Mouse (Mus musculus) cerebellum, adult 8-10 months (tissue): Measurements from ENCODE around the gene Slc29a1.

ENCODE experiments used
- DNase-seq: peaks from one replicate; pipeline ENCODE4 v3.0.0; 2022

Gene Slc29a1

DNA sequence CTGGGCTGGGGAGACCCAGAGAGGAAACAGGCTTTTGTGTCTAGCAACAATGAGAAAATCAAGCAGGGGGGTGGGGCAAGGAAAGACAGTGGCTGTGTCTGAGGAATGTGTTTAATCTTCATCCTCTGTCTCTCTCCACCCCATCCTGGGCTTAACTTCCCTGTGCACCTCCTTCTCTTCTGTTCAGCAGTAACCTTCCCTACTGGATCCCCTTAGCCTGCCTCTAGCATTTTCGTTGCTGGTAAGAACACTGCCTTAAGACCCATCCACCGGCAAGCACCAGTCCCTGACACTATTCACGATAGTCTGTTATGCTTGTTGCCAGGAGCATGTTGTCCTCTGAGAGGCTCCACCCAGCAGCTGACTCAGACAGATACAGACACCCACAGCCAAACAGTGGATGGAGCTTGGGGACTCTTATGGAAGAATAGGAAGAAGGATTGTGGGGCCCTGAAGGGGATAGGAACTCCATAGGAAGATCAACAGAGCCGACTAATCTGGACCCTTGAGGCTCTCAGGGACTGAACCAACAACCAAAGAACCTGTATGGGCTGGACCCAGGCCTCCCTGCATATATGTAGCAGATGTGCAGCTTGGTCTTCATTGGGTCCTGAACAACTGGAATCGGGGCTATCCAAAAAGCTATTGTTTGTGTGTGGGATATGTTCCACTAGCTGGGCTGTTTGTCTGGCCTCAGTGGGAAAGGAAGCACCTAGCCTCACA, 10.9 kb upstream of the Slc29a1 start:
- no peak for DNase-seq

DNA sequence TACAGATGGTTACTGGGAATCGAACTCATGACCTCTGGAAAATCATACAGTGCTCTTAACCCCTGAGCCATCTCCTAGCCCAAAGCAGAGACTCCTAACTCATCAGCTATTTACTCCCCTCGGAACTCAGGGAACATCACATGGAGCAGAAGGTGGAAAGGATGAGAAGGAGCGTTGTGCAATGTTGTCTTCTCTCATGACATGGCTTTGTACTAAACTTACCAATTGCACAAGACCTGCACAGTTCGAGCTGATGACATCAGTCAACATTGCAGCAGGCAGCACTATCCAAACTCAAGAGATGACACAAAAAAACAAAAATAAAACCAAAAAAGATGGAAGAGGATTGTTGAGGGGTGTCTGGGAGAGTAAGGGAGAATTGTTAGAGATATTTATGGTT, 9.0 kb upstream of the Slc29a1 start:
- DNase-seq, result no peak

DNA sequence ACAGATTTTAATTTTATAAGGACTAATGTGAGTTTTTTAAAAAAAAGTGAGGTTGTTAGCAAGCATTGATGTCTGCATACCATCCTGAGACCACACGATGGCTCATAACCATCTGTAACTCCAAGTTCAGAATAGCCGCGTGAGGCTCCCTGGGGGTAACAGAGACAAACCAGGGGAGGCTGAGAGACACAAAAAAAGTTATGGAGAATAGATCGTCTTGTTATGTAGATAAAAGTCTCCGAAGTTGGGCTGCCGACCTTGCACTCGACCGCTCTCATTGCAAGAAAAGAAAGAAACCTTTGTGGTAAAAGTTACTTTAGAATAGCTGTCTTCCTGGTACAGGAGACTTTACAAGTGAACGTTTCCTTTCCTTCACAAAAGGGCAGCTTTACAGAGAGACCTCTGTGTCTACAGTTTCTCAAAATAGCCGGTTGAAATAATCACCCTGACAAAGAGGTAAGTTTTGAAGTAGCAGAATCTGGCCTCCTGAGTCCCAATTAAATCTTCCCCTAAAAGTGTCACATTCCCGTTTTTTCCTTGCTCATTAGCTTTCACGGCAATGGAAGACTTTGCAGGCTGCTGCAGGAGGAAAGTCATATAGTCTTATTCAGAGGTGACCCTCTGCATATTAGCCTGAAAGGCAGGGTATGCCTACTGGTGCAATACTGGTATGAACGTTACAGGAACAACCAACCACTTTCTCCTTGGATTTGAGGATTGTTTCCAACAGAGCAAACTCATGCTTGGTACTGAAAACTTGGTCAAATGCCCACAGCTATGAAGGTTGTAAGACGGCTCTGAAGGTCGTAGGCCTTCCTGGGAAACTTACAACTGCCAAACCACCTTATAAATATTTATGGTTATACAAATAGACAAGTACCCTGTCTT, 7.8 kb upstream of the Slc29a1 start:
- DNase-seq, result no peak

DNA sequence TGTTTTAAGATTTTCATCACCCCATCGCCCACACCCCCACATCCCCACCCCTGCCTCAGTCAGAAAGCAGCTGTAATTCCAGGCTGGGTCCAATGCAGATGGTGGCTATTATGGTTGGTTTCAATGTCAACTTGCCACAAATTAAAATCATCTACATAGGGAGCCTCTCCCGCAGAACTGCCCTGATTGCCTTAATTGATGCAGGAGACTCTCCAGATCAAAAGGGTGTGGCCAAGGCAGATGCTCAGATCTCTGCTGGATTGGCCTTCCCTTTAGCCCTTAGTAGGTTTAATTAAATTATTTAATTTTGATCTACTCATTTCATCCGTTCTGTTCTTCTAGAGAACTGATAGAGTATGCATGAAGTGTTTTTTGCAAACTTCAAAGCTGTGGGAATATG, 3.6 kb upstream of the Slc29a1 start:
- no peak for DNase-seq

DNA sequence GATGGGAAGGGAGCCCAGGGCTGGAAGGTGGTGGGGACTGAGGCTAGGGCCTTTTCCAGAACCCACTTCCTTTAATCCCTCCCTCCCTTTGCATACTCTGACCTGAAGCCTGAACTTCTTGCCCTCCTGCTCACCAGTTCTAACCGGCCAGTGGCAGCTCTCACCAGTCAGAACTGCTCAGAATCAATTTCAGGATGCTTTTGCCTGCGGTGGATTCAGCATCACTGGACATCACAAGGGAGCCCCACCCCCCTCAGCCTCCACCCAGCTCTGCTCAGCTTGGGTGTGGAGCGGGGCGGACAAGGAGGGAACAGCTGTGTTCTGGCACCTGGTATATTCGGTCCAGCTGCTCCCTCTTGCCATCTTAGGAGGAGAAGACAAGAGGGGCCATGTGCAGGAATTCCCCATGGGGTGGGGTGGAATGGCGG, 2.5 kb upstream of the Slc29a1 start, which contains the start of gene Mymx:
Gene Mymx, minus strand, starts transcription at position 226 of the 428 bp plus-strand sequence.
- DNase-seq, result no peak

DNA sequence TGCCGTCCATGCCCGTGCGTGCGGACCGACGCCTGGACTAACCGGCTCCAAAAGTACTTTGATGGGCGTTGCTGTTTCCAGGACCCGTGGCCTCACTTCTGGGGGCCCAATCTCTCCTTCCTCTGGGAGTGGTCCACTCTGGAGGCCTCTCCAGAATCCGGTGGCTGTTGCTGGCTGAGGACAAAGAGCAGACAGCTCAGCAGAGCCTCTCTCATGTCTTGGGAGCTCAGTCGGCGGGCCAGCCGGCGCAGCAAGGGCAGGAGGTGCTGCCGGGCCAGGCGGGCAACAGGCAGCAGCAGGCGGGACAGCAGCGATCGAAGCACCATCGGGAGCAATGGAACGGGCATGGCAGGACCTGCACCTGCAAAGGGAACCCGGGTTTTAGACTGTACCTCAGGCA, 1.9 kb upstream of the Slc29a1 start:
- DNase-seq, result no peak

DNA sequence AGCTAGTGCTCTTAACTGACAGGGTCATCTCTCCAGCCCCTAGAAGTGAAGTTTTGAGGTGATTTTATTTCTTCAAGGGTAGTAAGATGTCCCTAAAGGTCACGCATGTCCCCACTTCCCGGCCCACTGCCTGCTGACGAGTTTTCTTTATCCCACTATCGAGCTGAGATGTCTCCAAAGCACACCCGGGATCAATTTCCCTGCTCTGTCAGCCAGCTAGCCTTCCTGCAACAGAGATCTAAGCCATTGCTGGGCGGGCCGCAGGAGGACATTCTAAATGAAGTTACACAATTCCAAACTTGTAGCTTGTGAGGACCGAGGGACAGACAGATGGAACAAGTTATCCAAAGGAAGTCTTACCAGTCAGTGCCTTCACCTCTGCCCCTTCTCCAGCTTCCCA, 861 bp upstream of the Slc29a1 start:
- no peak for DNase-seq

DNA sequence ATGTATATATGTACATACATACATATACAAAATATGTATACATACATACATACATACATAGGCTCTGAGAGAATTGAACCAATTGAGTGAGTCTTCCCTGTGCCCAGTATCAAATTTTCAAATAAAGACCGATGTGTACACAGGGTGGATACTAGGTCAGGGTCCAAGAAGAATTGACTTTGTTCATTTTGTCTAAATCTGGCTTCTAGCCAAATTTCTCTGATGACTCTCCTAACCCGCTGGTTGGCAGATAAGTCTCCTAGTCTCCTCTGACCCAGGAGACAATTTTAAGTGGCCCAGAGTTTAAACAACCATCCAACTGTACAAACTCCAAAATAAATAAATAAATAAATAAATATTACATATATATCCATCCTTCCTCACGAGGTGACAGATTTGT, 515 bp downstream of the Slc29a1 start:
- DNase-seq, result no peak

DNA sequence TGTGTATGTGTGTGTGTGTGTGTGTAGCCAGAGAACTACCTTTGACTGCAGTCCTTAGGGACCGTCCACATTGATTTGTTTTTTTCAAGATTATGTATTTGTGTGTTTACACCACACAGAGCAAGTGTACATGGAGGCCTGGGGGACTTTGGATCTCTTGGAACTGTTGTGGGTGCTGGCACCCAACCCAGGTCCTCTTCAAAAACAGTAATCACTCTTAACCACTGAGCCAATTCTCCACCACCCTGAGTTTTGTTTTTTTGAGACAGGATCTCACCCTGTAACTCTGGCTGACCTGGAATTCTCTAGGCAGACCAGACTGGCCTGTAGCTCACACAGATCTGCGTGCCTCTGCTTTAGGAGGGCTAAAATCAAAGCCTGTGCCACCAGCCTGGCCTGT, 1.0 kb downstream of the Slc29a1 start:
- DNase-seq, result peak; percentile 11

DNA sequence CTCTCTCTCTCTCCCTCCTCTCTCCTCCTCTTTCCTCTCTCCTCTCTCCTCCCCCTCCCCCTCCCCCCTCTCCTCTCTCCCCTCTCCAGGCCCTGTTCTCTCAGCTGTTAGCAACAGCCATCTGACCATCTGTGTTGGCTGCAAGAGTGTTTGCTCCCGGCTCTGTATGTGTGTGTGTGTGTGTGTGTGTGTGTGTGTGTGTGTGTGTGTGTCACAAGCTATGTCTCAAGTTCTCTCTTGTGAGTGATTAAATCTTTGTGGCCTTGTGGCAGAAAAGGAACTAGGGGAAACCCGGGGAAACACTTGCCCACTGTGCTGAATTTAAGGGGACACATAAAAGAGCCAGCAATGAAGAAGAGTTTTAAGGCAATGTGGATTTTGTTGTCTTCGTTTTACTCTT, 1.6 kb downstream of the Slc29a1 start:
- DNase-seq, result peak; percentile 26

DNA sequence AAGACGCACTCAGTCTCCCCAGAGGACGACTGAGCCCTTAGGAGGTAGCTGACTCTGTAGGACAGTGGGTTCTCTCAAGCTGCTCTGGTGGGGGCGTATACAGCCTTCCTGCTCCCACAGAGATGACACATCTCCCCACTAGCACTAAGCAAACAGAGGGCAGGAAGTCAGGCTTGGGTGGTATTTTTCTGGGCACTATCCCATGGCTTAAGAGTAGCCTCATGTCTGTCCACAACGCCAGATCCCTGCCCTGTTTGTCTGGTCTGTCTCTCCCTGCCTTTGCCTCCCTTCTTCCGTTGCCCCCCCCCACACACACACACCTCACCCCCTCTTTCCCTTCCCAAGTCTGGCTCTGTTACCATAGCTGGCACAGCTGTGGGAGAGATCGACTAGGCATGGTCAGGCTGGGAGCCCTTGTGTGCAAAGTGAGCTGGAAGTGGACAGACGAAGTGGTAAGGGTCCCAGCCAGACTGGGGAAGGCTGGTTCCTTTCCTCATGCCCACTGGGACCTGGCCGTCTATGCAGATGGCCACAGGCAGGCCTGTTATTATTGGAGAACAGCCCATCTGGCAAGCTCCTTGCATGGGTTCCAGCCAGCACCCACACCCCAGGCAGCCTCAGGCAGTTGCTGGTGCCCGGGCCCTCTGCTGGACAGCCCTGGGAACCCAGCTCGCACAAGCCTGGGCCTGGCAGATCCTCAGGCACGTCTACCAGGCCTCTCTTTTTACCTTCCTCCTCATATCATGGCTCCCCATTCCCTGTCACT, 2.6 kb downstream of the Slc29a1 start:
- peak; percentile 68 for DNase-seq

DNA sequence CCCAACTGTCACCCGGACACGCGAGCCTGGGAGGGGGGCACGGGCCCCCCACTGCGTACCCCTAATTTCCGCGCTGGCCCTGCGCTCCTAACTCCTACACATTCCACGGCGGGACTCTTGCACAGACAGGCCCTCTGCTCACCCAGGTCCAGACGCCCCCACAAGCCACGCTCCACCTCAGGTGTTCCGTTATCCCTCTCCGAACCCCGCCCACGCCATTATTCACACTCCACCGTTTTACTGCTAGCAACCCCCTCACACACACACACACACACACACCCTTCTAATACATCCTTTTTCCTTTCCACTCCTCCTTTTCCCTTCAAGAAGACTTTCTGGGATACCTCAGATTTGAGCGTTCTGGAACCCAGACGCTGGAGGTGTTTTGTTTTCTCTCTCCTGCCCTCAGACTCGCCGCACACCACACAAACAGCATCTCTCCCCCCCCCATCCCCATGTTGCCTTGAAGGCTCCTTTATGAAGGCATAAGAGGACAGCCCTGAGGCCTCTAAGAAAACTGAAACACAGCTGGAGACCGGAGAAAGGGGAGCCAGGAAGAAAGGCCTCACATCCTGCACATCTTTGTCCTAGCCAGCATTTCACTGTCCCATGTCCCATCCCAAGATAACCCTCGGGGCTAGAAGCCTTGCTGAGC, 3.5 kb downstream of the Slc29a1 start:
- no peak for DNase-seq

DNA sequence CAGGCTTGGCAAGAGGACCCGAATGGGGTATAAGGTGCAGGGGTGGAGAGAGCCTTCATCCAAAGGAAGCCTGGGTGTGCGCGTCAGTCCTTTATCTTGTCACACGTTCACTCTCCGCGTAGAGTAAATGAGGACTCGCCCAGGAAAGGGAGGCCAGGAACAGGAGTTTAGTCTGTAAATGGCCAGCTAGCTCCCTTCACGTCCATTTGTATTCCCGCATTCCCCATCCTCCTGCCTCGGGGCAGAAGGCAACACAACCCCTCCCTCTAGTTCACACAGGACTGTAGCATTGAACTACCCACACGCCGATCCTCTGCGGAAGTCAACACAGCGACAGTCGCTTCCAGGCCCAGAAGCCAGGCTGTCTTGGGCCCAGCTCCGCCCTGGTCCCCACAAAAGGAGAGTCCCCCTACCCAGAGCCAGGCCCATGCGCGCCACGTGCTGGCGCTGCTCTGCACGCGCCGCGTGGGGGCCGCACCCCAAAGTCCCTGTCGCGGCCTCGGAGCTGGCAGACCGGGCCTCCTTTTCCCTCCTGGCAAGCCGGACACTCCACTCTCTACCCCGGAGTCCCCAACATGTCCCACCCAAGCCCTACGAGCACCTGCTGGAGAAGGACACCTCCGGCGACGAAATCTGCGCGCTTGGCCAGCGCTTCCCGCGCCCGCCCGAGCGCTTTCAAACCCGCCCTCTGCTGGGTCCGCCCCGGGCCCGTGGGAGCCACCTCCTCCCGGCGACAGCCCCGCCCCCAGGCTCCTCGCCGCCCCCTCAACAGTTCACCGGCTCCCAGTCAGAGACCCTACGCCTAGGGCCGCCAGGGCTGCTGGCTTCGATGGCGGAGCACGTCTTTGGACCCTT, 4.3 kb downstream of the Slc29a1 start:
- peak; percentile 76 for DNase-seq

DNA sequence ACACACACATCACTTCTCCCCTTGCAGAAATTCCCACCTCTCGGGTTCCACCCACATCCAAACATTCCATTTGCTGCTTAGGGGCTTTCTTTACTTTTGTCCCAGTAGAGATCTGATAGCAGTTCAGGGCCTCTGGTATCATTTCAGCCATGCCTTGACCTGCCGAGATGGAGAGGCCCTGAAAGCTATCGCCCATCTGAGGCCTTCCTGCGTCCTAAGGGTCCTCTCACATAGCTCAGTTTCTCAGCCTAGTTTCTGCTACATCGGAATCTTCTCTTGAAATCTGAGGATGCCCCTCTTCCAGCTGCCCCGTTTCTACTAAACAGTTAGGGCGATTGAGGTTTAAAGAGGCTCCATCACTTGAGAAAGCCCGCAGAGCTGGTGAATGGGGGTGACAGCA, 5.2 kb downstream of the Slc29a1 start:
- DNase-seq, result no peak

DNA sequence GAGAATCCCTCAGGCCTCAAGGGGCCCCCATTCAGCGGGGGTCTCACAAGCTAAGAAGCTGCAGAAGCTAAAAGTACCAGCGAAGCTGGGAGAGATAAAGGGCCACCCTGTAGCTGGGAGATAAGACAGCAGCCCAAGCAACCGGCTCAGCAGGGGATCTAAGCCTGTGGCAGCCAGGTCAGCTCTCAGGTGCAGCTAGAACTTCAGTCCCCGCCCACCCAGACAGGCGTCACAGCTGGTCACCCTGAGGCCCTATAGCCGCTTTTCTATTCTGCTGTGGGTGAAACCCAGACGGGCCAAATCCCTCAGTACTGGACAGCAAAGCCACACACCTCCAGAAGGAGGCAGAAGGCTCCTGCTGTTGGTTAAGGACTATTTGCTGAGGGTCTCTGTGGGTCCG, 5.9 kb downstream of the Slc29a1 start:
- peak; percentile 37 for DNase-seq

DNA sequence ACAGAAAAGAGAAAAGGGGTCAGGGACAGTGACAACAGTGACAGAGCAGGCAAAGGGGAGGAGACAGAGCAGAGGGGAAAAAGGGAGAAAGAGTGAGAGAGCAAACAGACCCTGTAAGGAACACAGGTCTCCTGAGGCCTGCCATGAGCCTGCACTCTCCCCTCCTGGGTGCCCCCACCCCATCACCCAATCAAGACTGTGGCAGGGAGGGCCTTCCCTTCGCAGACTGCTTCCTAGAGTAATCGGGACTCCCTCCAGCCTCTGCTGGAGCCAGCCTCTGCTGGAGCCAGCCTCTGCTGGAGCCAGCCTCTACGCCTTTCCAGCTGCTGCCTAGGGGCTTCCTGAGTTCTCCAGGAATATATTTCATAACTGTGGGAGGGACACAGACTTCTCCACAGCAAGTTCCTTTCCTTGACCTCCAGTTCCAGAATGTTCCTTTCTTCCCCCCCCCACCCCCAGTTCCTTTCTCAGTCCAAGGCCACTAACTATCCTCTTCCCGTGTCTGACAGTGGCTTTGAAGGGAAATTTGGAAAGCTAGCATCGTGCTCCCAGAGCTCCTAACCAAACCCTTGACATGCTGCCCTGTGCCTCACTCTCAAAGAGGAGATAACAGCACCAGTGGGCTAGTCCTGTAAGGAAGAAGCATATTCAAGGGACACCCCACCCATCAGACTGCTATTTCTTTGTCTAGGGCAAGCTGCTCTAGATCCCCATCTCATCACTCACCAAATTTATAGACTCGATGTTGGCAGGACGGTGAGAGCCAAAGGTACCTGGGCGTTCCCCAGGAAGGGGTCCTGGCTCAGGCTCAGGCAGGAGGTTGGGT, 6.6 kb downstream of the Slc29a1 start:
- peak; percentile 43 for DNase-seq

DNA sequence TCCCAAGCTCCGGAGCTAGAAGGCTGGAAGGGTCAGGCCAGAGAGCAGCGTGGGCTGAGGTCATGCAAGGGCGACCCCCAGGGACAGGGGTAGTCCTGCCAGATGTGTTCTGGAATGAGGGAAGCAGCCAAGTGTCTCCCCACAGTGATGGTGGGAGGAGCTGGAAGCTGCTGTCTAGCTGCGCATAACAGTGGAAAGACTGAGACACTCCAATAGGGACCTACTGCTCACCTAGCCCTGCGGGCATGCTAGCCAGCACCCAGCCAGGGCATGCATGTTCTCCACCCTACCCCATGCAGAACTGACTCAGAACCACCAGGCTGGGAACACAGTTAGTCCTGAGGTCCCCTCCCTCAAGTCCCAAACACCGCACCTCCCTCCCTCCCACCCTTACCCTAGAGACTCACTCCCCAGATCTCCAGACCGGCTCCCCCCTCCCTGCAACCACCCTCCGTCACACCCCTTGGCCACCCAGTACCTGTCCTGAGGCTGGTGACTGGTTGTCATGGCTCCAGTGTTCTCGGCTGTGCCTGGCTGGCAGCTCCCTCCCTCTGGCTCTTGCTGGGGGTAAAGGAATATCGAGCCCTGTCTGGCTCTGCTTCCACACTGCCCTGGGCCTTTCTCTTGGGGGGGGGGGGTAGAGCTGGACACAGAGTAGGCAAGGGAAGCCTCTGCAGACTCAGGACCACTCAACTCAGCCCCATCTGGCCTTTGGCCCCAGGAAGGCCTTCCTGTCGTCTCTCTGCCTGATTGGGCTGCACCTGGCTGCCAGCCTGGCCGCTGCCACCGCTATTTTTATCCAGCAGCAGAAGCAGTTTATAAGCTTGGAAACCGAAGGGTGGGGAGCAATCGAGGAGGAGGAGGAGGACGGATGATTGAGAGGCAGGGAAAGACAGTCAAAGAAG, 7.5 kb downstream of the Slc29a1 start:
- peak; percentile 46 for DNase-seq

DNA sequence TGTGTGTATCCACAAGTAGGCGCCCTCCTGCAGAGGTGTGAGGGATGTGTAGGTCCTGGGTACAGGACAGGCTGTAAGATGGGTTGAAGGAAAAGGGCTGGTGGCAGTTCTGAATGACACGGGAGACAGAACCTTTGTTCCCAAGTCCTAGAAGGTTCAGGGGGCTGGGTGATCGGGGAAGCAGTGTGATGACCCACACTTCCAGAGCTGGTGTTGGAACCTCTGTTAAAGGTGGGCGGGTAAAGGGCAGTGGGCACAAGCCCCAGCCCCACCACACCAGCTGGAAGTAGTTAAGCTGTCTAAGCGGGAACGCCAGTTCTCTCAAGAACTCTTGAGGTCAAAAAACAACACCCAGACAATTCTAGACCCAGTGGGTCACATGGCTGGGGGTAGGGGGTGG, 9.0 kb downstream of the Slc29a1 start:
- DNase-seq, result peak; percentile 8

DNA sequence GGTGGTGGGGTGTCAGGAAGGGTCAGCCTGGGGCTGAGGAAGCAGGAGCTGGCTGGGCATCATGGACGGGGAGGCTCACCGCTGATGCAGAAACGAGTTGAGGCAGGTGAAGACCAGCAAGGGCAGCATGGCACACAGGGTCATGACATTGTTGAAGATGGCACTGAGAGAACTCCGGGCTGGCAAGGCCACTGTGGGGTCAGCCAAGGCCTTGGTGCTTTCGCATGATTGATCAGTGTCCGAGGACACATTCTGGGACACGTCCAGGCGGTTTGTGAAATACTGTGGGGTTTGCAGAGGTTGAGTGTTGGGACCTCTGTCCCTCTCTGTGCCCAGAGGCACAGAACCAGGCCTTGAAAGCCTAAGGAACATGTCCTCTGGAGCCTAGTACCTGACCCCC, 9.6 kb downstream of the Slc29a1 start:
- DNase-seq, result peak; percentile 19

DNA sequence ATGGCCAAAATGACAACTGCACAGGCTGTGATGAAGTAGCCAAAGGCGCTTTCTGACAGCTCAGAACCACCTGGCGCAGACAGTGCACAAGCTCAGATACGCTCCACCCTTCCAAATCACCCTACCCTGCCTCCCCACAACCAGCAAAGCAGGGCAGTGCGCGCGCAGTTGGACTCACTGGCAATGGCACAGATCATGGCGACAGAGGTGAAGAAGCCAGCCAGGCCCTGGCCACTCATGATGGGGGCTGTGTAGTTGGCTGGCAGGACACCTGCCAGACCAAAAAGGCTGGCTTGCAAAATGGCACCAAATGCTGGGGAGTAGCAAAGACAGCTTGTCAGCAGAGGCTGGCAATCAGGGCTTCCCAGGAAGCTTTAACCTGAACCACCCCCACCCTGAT, 10.2 kb downstream of the Slc29a1 start:
- peak; percentile 49 for DNase-seq
